Mouse (Mus musculus): Measurements from ENCODE around the gene Epha4. TPM values are rescaled to one million over a fixed set of nuclear protein-coding genes. Genes with fewer than 3 reads are reported as not detected.

The Epha4 gene
- total RNA-seq, 2 experiments from 2014 or later, result 4.2 TPM

DNA sequence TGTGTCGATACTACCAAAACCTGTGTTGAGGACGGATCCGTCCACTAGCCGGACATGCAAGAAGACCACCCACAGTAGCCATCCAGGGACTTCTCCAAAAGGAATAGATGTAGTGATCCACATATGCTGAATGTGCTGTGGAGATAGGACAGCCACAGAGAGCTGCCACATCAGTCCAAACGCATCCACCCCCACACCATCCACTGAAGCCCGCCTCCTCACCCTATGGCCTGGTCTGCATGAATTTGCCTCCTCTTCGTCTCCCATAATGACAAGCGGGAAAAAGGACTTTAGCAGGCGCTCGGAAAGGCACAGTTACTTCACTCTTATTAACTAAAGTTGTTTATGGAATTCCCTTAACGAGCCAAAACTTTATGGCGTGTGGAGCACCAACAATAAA is 68.5 kb downstream of the Epha4 start:
- DNase-seq, result no peak

DNA sequence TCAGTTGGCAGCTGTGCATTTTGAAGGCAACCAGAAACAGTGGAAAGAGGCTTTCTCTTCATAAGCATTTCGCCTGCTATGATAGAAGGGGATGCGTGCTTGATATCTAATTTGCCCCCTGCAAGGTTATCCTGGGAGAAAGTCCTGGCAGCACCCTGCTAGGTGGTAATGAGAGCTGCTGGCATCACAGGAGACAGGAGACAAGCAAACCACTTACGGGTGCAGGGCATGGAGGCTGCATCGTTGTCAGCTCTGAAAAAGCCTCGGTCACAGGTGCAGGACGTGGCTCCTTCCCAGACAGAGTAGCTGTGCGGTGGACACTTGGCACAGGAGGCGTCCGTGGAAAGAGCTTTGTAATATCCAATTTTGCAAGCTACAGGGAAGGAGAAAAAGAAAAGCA is 70.2 kb downstream of the Epha4 start:
- DNase-seq, result no peak

DNA sequence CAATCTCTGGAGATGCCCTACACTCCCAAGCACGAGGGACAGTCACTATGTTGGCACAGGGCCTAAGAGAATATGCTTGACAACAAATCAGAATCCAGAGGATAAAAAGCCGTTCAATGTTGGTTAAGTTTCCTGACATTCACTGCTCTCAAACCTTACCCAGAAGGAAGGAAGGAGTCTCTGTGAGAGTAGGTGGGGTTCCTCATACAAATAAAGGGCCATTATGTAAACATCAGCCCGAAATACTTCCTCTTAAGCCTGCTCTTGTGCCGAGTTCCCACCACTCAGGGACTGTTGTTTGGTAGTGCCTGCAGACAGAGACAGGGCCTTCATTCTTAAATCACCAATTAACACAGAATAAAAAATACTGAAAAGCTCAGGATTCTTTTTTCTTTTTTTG is 72.9 kb downstream of the Epha4 start:
- DNase-seq, result no peak

DNA sequence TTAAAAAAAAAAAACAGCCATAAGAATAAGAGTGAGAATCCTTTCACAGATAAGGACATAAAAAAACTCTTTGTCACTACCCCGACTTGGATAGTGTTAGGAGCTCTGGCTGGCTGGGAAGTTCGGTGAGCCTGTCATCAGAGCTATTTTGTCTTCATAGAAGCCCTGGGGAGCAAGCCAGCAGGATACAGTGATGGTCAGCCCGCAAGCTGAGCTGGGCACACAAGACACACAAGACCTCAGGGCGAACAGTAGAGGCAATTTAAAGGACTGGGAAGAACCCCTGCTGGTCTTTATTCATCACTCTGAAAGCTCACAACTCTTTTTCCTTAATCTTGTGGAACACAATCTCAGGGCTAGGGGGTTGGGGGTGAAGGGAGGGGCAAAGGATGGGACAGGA is 73.5 kb downstream of the Epha4 start:
- DNase-seq, result no peak

DNA sequence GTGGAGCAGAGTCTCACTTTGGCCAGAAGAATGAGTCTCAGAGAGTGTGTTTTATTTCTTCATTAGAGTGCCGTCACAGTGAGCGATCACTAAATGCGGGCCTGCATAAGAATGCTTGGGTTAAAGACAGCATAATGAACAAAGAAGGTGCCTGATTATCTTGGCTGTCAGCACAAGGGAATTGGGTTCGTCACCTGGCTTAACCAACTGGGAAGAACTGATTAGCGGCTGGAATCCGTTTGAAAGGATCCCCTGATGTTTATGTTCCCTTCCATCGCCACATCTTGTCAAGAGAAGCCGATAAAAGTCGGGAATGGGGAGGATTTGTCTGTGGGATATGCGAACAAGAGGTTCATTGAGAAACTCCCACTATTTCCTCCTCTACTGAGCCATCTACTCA is 74.4 kb downstream of the Epha4 start:
- DNase-seq, result no peak

DNA sequence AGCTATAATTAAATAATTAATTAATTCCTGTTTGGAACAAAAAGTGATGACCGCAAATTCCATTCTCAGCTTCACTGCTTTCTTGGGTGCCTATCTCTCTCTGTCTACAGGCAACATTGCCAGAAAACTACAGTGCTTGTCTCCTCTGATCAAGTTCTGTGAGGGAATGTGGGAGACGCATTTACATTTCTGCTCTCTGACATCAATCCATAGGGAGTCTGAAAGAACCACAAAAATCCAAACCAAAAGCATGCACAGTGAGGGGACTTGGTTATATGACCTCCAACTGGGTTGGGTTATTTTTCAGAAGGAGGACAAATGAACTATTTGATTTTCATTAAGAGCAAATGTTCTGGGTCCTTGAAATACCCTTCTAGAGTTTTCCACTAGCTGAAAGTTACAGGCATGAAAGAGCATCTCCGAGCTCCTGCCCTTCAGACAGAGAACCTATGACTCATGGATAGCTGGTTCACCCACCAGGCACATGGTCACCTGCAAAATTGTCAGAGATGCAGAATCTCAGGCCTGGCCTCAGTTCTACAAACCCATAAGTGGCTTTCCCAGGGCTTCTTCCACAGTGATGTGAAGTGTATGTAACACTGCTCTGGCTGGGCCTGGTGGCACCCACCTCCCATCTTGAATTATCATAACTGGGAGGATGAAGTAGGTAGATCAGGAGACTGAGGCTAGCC is 75.4 kb downstream of the Epha4 start:
- no peak for DNase-seq

DNA sequence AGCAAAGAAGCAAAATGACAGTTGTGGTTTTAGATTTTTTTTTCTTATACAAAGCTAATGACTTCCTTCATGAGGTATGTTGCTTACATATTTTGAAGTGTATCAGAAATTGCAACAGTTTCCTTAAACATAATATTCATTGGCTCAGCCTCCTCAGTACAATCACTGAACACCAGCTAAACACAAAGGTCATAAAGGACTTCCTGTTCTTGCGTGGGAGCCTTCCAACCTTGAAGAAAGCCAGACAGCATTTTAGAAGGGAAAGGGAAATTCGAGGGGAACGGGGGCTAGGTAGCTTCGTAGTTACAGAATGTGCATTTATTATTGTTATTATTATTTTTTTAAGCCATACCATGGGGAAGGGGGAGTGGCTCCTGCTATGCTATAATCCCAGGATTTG is 76.2 kb downstream of the Epha4 start:
- no peak for DNase-seq

DNA sequence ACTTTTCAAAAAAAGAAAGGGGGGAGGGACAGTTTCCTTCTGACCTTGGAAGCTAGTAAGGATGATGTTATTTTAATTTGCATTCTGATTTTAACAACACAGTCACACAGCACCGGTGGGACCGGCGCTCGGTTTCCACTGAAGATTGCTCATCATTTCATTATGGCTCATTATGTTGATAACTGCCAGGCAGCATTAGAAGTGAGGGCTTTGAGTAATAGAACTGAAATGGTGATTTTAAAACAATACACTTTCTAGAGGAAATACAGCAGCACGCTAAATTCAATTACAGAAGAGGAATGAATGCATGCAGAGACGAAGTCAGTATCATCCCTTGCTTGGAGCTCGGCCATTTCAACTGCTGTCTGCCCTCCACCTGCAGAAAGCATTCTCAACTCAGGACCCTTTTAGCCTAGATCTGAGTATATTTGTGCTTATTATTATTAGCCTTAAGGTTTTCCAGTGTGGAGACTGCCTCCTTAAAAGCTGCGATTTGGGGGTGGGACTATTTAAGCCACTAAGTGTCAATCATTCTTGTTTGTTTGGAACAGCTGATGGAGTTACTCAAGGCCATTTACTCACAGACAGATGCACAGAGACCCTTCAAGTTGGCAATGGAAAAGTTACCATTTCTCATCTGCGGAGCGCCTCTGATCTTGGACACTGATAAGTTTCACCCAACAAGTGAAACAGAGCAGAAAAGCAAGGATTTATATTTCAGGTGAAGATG is 76.8 kb downstream of the Epha4 start:
- DNase-seq, result no peak

DNA sequence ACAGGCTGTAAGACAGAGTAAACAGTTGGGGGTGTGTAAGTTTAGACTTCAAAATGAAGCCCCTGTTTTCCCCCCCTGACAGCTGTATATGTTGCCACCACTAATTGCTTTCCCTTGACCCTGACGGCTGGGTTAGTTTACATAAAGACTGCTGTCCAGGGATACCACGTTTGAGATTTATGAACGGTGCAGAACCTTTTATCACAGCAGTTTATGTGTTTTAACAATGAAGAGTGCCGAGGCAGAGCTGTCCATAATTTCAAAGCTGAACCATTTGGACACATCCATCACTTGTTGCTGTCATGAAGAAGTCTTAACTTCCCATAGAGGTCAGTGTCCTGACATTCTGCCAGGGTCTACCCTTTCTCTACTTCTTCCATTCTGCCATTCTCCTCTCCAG is 79.8 kb downstream of the Epha4 start:
- DNase-seq, result no peak

DNA sequence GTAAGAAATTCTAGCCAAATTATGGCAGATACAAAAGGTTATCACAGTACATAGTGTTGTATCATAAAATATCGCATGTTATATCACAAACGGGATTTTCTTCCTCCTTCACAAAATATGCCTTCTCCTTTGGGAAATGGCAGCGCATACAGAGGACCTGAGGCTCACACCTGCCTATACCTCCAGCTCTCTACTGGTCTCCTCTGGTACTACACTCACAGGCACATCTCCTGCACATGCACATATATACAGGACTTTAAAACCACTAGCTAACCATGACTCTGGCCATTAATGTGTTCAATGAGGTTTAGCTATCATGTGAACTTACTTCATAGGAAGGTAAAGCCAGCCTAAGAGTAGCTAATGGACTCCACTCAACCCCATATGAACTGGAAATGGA is 81.7 kb downstream of the Epha4 start:
- DNase-seq, result no peak

DNA sequence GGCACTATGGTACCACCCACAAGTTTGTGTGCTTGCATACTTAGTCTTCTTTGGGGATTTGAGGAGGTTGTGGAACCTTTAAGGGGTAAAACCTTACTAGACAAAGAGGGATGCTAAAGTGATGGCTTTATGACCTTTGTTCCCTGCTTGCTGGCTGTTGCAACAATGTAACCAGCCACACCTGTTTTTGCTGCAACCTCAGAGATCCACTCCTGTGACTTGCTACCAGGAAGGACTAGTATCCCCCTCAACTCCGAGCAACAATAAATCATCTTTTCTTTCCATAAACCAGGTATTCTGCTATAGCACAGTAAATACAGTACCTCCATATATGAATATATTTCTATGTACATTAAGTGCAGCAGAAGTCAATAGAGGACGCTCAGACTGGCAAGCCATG is 82.4 kb downstream of the Epha4 start:
- DNase-seq, result no peak

DNA sequence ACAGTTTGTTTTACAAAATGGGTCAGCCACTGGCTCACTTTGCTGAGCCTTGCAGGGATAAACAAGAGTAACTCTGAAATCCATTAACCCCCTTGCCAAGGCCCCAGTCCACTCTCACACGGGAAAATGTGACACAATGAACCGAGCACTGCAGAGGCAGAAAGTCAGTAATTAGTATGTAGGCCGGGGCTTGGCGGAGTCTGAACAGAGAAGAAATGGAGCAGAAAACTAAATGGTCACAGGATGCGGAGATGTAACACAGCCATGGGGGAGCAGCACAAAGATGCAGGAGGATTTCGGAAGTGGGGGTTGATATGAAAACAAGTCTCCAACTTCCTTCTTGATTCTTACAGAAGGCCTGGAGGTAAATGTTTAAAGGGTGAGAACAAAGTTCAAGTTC is 85.7 kb downstream of the Epha4 start:
- no peak for DNase-seq

DNA sequence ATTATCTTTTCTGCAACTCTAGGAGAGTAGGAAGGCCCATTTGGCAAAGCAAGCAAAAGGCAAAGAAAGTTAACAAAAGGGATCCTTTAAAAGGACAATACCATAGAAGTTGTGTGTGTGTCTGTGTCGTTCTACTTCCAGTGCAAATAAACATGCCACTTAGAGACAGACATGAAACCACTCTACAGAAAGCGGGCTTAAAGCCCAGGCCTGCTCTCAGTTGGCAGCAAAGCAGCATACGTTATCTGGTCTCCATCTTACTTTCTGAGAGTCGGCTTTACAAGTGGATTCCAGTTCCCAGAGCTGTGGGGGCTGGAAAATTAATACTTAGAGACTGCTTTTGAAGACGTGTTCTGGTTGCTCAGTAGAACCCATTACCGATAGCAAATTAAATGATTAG is 87.9 kb downstream of the Epha4 start:
- DNase-seq, result no peak

DNA sequence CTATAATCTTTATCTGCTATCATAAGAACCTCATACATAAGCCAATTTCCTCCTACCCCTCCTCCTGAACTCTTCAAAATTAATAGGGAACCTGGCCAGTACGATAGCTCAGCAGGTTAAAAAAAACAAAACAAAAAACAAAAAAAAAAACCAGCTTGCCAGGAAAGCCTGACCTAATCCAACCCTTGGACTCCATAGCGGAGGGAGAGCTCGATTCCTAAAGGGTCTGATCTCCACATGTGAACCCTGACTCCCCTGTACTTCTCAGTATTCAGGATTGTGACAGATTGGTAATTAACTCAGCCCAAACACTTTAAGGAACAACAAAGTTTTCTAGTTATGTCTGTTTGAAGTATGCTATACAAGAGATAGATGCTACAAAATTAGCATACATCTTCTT is 89.7 kb downstream of the Epha4 start:
- DNase-seq, result no peak

DNA sequence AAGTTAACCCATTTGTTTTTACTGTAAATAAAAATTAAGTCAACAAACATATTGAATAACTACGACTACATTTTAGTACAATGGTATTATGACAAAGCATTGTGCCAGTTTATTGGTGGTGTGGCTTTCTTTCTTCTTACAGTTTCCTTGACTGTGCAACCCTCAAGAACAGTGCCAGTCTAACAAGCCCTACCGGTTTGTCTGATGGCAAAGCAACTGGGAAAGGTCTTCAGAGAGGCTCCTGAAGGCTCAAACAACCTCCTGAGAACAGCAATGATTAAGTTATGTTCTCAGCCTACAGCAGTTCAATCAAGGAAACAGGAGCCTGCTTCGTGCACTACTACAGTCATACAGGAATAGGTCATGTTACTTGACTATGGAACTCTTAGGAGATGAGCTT is 93.8 kb downstream of the Epha4 start:
- DNase-seq, result no peak

DNA sequence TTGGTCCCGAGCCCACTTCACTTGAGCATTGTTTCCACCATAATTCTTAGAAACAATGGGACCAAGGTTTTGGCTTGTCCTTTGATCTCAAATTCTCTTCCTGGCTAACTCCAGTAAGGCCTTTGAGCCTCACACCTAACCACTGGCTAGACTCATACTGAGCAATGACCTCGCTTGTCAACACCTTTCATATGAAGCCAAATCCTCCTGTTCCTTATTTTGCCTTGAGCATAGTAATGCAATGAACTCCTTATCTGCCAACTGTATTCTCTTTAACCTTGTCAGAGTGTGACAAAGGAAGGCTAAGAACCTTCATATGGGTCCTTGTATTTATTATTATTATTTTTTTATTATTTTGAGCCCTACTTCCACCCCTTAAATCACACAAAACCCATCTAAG is 94.5 kb downstream of the Epha4 start:
- DNase-seq, result no peak

DNA sequence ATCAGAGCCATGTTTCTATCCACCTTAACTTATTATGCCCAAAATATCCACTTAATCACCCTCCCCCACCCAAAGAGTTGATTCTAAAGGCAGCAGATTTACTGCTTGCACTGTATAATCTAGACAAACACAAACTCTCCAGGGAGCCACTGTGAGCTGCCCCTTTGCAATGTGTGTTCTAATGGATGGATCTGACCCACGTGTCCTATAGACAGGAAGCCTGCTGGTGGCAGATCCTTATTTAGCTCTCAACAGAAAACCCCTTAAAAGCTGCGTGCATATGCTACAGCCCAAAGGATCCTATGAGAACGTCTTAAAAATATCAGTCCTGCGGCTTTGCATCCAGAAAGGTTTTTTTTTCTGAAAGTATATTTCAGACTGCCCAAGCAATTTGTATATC is 98.0 kb downstream of the Epha4 start:
- no peak for DNase-seq

DNA sequence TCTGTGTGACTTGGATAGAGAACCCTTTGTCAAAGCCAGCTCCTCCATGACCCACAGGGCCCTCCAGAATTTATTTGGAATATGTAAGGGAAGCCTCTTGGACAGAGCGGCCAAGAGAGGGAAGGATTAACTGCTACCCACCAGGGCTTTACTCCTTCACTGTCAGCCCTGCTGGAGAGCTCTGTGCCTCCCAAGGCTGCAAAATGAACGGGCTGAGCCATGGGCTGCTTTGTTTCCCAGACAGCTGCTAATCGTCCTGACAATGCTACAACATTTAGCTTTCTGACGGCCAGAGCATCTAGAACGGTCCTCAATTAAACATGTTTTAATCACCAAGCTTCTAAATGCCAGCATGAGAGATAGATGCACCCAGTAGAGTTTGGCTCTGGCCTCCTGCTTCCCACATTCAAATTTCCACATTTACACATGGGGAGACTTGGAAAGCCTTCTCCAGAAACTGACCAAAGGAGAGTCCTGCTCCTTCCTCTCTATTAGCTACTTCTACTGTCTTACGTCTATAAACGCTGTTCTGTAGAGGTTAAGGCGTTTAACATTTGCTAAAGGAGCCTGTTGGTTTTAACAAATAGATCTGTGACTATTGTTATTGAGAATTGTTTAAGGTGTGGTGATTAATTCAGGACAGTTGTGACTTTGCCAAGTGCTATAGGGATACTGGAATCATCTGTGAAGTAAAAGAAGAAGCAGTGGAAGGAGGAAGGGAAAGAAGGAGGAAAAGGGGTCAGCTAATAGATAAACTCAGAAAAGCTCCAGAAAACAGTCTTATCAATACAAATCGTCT is 101.8 kb downstream of the Epha4 start:
- no peak for DNase-seq

DNA sequence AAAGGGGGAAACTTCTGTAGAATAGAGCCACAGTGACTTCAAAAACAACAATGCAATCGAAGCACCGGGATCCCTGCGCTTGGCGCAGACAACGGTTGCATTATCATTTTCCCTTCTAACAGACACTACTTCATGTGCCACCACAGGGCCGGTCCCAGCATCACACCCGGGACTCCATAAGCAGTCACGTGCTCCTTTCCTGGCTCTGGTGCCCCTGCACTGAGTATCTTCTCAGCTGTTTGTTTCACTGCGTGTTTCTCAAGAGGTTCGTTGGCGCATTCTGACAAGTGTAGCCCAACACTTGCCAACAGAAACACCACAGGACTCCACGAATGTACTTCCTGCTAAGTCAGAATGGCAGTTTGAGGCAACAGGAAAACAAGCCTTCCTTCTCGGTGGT is 102.6 kb downstream of the Epha4 start:
- no peak for DNase-seq

DNA sequence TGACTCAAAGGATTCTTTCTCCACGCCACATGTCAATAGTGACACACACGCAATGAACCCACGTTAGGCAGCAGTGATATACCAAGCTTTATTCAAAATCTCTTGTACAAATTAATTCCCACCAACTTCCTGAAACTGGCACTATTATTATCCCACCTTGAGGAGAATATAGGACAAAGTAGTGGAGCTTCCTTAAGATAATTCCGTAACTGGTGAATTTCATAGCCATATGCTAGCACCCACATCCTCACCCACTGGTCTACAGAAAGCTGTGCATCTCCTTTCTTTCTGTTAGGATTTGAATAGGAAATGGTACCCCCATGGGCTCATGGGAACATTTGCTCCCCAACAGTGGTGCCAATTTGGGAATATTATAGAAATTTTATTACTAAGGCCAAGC is 103.7 kb downstream of the Epha4 start:
- DNase-seq, result no peak

DNA sequence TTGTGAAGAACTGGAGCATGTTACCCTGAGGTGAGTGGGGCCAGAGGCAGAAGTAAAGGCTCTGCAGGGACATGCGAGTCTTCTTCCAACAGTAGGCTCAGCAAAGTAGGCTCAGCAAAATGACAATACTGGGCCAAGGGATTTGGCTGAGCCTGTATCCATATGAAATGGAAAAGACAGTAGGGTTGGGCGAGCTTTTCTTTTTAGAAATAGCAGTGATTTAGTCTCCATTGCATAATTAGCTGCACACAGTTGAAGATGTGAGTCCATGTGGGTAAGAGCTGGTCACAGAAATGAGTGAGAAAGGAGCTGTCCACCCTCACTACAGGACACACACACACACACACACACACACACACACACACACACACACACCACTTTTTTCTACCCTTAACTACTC is 104.2 kb downstream of the Epha4 start:
- DNase-seq, result no peak

DNA sequence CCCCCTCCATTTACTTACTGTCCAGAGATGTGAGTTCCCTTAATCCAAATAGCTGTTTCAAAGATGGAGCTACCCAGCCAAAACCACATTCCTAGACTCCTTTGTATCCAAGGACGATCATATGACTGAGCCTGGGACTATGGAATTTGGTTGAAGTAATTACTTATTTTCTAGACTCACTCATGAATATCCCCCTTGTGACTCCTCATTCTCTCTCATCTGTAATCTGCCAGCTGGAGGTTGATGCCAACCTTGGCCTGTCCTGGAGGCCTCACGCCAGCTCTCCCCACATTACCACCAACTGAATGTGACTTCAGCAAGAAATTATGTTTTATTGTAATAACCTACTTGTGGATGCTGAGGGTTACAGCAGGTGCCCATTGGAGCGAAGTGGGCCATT is 104.7 kb downstream of the Epha4 start:
- no peak for DNase-seq

DNA sequence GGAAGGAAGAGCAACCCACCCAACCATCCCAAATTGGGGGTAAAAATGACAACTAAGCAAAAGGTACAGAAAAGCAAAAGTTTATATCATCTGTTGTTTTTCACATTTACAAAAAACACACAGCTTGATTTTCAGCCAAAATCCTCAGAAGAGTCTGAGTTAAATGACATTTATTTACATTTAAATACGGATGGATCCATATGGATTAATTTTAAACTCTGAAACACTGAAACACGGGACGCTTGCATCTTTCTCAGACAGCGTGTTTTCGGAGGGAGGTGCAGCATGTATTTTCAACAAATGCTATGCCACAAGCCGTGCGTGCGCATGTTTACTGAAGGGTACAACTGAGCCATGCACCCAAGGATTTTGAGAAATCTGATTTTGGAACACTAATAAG is 105.4 kb downstream of the Epha4 start:
- DNase-seq, result no peak

DNA sequence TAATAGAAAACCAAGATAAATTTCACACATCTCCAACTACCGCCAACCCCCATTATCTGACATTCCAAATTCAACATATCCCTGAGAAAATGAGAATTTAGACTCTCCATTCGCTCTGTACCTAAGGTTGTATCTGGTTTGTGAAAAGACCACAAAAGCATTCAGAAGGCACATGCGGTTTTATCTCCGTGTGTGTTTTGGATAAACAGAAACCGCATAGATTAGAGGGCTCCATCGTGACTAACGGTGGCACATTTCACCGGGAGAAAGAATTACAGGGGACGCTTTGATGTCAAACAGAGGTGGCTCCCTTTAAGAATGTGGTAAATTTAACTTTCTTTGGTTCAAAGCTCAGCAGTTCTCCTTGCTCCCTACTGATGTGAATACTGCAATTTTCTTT is 107.5 kb downstream of the Epha4 start:
- no peak for DNase-seq

Data from adrenal gland, postnatal 10 days (tissue).